Mouse (Mus musculus): Measurements from ENCODE around the gene Rnaseh2a.

Rnaseh2a gene

GRCm38 (mm10) chr8:84969241-84970134 lies at the start of gene Rnaseh2a, which contains the start of the genes Gm49661 and Prdx2:
Gene Rnaseh2a (minus strand): TSS chr8:84969767.
Gene Gm49661 (minus strand): TSS chr8:84969433.
Gene Prdx2 (plus strand): TSS chr8:84969587.
- peak; percentile 51 to 67 for DNase-seq (ENCODE audit: low spot score in 2 of 2)

DNA sequence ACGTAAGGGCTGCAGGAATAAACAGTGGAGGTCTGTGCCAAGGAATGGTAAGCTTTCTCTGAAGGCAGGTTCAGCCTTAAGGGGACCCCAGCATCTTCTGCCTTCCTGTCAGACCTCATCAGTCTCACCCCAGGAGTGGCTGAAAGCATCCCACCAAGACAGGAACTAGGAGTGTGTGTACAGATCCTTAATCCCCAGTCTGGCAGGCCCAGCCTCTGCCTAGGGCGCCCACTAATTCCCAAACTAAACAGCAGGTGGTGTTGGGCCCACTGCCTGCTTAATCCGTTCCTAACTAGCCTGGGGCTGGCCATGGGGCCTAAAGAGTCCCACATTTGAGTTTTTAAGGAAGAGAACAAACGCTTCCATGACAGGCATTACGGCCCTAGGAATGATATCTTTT lies 47.6 kb upstream of the Rnaseh2a start:
- no peak for DNase-seq (ENCODE audit: low spot score in 2 of 2)

DNA sequence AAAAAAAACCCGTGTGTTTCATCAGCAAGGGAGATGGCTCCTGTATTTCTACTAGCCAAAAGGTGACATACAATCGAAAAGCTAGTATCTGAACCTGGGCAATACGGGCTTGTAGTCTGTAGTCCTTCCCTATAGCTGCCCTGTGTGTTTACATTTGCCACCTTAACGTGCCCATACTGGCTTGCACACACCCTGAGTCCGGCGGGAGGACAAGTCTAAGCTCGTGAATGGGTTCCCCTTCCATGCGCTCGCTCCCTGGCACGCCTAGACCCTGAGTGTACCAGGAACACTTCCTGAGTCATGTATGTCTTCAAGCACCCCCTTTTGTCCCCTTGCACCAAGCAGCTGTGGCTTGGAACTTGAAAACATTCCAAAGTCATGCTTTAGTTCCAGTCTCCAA lies 47.2 kb upstream of the Rnaseh2a start:
- DNase-seq (ENCODE audit: low spot score in 2 of 2): no peak

GRCm38 (mm10) chr8:85014431-85014830 lies 44.9 kb upstream of the Rnaseh2a start, which contains the start of gene Best2:
Gene Best2 (minus strand): TSS chr8:85014531.
- DNase-seq (ENCODE audit: low spot score in 2 of 2): no peak

GRCm38 (mm10) chr8:85013230-85013840 lies 43.8 kb upstream of the Rnaseh2a start:
- peak; percentile 58 to 73 for DNase-seq (ENCODE audit: low spot score in 2 of 2)

DNA sequence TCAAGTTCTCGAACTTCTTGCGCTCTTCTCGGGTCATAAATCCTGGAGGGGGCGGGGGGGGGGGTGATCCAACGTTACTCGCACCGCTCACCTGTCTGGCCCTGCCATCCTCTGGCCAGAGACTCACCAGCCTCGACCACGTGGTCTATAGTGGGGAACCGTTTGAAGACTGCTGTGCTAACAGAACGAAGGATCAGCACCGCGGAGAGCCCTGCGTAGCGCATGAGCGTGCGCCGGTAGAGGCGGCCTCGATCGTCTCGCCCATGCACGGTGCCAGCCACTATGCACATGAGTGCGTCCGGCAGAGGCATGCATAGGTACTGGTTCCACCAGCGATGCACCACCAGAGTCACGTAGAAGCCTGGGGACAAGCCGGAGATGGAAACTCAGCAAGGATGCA lies 41.7 kb upstream of the Rnaseh2a start:
- DNase-seq (ENCODE audit: low spot score in 2 of 2): no peak

GRCm38 (mm10) chr8:85007686-85008085 lies 38.1 kb upstream of the Rnaseh2a start:
- DNase-seq (ENCODE audit: low spot score in 2 of 2): no peak

GRCm38 (mm10) chr8:84997649-84998295 lies 28.2 kb upstream of the Rnaseh2a start:
- peak; percentile 76 to 87 for DNase-seq (ENCODE audit: low spot score in 2 of 2)

GRCm38 (mm10) chr8:84996978-84997377 lies 27.4 kb upstream of the Rnaseh2a start:
- DNase-seq (ENCODE audit: low spot score in 2 of 2): no peak

GRCm38 (mm10) chr8:84995680-84996079 lies 26.1 kb upstream of the Rnaseh2a start:
- DNase-seq (ENCODE audit: low spot score in 2 of 2): no peak

- no peak for DNase-seq (ENCODE audit: low spot score in 2 of 2)
These were observed 24.8 kb upstream of the Rnaseh2a start for GRCm38 (mm10) chr8:84994375-84994774.

GRCm38 (mm10) chr8:84990836-84991235 lies 21.3 kb upstream of the Rnaseh2a start:
- no peak for DNase-seq (ENCODE audit: low spot score in 2 of 2)

DNA sequence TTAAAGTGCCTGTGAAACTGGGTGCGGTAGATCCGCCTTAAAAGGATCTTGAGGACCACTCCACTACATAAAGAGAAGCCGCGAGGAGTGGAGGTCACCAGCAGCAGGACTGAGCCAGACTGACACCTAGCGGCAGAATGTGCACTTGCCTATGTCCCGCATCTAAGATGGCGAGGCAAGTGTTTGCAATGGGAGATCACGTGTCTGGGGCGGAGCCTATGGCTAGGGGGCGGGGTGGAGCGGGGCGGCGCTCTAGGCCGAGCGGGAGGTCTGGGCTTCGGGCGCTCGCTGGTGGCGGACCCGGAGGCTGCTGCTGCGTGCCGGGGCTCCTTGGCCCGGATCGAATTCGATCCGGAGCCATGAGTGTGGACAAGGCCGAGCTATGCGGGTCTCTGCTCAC lies 20.8 kb upstream of the Rnaseh2a start, which contains the start of gene Hook2:
TSS of gene Hook2 (plus strand) at position 255 of the 400 bp plus-strand sequence.
- peak; percentile 96 to 97 for DNase-seq (ENCODE audit: low spot score in 2 of 2)

- peak; percentile 83 to 88 for DNase-seq (ENCODE audit: low spot score in 2 of 2)
These were observed 20.2 kb upstream of the Rnaseh2a start for GRCm38 (mm10) chr8:84989810-84990209.

GRCm38 (mm10) chr8:84989311-84989731 lies 19.8 kb upstream of the Rnaseh2a start:
- no peak for DNase-seq (ENCODE audit: low spot score in 2 of 2)

- DNase-seq (ENCODE audit: low spot score in 2 of 2): no peak
These were observed 18.3 kb upstream of the Rnaseh2a start for GRCm38 (mm10) chr8:84987903-84988302.

DNA sequence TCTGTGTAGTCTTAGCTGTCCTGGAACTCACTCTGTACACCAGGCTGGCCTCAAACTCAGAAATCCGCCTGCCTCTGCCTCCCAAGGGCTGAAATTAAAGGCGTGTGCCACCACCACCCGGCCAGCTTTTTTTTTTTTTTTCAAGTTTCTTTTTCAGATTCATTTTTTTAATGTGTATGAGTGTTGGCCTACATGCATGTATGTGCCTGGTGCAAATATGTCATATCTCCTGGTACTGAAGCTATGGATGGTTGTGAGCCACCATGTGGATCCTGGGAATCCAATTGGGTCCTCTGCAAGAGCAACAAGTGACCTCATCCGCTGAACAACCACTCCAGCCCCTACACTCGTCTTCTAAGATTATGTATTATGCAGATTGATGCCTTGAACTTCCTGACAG lies 17.8 kb upstream of the Rnaseh2a start:
- DNase-seq (ENCODE audit: low spot score in 2 of 2): no peak

DNA sequence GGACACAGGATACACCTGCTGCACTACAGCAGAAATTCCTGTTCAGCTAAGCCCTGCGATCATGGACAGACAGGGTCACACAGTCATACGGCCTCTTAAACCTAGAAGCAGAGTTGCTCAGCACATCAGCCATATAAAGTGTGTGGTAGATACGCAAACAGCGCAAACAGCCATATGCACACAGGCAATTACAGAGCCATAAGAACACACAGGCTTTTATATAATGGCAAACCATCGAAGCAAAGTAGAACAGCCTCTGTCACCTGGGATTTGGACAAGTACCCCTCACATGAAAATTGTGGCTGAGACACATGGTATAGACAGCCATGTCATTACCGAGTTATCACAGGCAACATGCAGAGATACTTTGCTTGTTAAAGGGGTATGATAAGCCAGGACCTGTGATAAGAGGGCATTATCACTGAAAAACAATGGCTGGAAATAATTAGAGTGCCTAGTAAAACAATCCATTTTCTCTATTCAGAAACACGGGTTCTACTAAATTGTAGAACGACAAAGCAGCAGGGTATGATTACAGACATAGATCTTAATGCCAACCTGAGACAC lies 16.9 kb upstream of the Rnaseh2a start:
- DNase-seq (ENCODE audit: low spot score in 2 of 2): no peak

GRCm38 (mm10) chr8:84985684-84986378 lies 16.3 kb upstream of the Rnaseh2a start:
- DNase-seq (ENCODE audit: low spot score in 2 of 2): peak; percentile 90 to 92

DNA sequence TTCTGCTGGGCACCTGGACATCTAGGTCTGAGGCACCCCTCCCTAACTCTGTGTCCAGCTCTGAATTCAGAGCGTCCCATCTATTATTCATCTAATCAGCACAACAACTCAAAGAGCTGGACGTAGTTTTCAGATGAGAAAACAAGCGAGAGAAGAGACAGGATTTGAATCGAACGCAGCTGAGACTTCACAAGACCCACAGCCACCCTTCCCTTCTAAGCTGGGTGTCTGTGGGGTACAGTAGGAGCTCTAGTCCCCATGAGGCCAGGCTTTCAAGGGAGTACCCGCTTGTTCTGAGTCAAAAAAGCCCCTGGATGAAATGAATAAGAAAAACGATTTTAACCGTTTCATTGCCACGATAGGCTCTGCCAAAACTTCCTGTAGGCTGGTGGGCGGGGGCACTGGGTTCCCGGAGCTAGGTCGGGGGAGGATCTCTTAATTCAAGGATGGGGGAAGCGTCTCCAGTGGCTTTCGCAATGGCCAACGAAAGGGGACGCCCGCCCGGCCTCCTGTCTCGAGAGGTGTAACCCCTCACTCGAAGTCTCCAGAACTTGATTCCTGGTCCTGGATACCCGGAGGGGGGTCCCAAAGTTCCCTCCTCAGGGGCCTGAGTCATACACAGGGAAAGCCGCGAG lies 15.6 kb upstream of the Rnaseh2a start:
- no peak for DNase-seq (ENCODE audit: low spot score in 2 of 2)

Data from frontal cortex, postnatal 14 days (tissue).